Mouse (Mus musculus): ENCODE measurements around the gene Klhl25. TPM values are rescaled to one million over a fixed set of nuclear protein-coding genes. Genes with fewer than 3 reads are reported as not detected.

Klhl25 gene
- polyA plus RNA-seq, 1 experiment from 2014 or later: 13.5 TPM

DNA sequence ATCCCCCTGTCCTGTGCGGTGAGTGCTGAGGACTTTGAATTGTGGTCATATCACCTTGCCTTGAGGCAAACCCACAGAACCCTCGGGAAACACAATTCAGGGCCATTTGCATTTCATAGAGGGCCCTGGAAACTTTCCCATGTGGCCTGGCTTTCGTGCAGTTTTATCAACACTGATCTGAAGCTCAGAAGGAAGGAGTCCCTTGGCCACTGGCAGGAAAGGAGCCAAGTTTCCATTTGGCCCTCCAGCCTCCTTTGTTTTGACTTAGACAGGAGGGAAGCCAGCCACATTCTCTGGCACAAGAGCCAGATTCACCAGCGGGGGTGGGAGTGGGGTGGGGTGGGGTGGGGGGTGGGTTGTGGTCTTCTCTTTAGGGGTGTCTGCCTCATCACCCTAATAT is 41.4 kb upstream of the Klhl25 start:
- 22% methylated on average over 4 of the region's 4 CpGs for WGBS (ENCODE audit: insufficient replicate concordance)
- Histone ChIP-seq H3K4me1 (ENCODE audit: insufficient read depth) (no peaks in the 10 kb centered on the region), H3K27me3 (ENCODE audit: insufficient read depth, low read length) (no peaks in the 10 kb centered on the region), H3K36me3 (replicated peaks; ENCODE audit: insufficient read depth, low read length) (no peaks in the 10 kb centered on the region), H3K4me2 (ENCODE audit: low read depth, low read length) (no peak overlapping the region), H3K9ac (replicated peaks) (no peak overlapping the region), H3K9me3 (ENCODE audit: low read length) (no peaks in the 10 kb centered on the region), H3K27ac (ENCODE audit: low read depth) (no peak overlapping the region), H3K4me3 (ENCODE audit: low read depth, low read length) (no peak overlapping the region)
- DNase-seq (no peak), ATAC-seq (no peak)
- TF ChIP-seq CTCF (IDR thresholded peaks at IDR 0.05; ENCODE audit: low read depth) (no peak), EP300 (IDR thresholded peaks at IDR 0.05; ENCODE audit: low read depth) (no peak)

DNA sequence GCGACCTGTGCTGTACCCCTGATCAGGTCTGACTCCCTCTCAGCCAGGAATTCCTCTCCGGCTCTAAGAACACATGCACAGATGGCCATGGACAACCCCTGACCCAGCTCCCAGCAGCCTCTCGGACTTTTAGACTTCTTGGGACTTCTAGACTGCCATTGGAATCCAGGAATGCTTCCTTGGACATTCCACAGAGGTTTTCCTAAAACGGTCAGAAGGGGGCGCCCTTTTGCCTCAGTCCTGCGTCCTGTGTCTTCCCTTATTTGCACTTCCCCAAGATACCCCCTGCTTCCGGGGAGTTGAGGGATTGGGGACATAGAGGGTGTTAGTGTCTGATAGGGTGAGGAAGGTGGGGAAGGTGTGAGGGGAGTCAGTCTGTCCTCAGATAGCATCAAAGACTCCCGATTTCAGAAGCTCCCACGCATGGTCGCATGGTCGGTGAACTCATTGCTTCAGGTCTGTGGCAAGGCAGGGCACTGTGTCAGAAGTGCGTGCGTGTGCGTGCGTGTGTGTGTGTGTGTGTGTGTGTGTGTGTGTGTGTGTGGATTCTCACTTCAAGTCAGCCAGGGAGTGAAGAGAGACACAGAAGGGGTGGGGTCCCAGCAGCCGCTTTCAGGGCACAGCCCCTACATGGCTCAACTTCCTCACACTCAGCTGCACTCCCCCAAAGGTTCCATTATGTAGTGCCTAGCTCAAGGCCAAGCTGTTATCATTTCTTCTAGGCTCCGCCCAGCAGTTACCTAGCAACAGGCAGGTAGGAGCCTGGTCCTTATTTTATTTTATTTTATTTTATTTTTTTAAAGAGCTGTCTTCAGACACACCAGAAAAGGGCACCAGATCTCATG is 40.4 kb upstream of the Klhl25 start:
- DNase-seq: no peak
- H3K4me1 ChIP-seq (ENCODE audit: insufficient read depth): no peaks in the 10 kb centered on the region
- no peak overlapping the region for H3K4me2 ChIP-seq (ENCODE audit: low read depth, low read length)
- TF ChIP-seq EP300 (IDR thresholded peaks at IDR 0.05; ENCODE audit: low read depth) (no peak), CTCF (IDR thresholded peaks at IDR 0.05; ENCODE audit: low read depth) (peak; percentile 54)
- H3K4me3 ChIP-seq (ENCODE audit: low read depth, low read length): no peak overlapping the region
- no peaks in the 10 kb centered on the region for H3K9me3 ChIP-seq (ENCODE audit: low read length)
- ATAC-seq: no peak
- no peak overlapping the region for H3K27ac ChIP-seq (ENCODE audit: low read depth)
- WGBS (ENCODE audit: insufficient replicate concordance): 71% methylated on average over 17 of the region's 17 CpGs
- H3K9ac ChIP-seq (replicated peaks): no peak overlapping the region
- no peaks in the 10 kb centered on the region for H3K36me3 ChIP-seq (replicated peaks; ENCODE audit: insufficient read depth, low read length)
- H3K27me3 ChIP-seq (ENCODE audit: insufficient read depth, low read length): no peaks in the 10 kb centered on the region

DNA sequence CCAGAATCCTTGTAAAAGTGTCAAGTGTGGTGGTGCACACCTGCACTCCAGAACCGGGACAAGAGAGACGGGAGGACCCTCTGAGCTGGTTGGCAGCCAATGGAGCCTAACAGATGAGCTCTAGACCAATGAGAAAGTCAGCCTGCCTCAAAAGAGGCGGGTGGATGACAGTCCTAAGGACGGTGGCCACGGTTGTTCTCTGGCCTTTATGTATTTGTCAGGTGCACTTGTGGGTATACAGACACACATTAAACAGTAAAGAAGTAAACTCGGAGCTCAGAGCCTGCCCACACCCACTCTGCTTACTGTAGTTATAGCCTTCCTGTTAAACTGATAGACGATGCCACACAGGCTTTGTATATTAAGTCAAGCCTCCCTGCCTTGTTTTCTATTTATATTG is 27.4 kb upstream of the Klhl25 start:
- H3K9ac ChIP-seq (replicated peaks): no peak overlapping the region
- TF ChIP-seq CTCF (IDR thresholded peaks at IDR 0.05; ENCODE audit: low read depth): no peak
- TF ChIP-seq EP300 (IDR thresholded peaks at IDR 0.05; ENCODE audit: low read depth): no peak
- peaks cover 4% of the 10 kb centered on the region; the same call in 1 of the 2 replicates for H3K4me1 ChIP-seq (ENCODE audit: insufficient read depth)
- WGBS (ENCODE audit: insufficient replicate concordance): 79% methylated on average over 7 of the region's 7 CpGs
- H3K27ac ChIP-seq (ENCODE audit: low read depth): no peak overlapping the region
- ATAC-seq: no peak
- no peaks in the 10 kb centered on the region for H3K27me3 ChIP-seq (ENCODE audit: insufficient read depth, low read length)
- no peak overlapping the region for H3K4me2 ChIP-seq (ENCODE audit: low read depth, low read length)
- H3K4me3 ChIP-seq (ENCODE audit: low read depth, low read length): no peak overlapping the region
- no peaks in the 10 kb centered on the region for H3K36me3 ChIP-seq (replicated peaks; ENCODE audit: insufficient read depth, low read length)
- DNase-seq: no peak
- no peaks in the 10 kb centered on the region for H3K9me3 ChIP-seq (ENCODE audit: low read length)

DNA sequence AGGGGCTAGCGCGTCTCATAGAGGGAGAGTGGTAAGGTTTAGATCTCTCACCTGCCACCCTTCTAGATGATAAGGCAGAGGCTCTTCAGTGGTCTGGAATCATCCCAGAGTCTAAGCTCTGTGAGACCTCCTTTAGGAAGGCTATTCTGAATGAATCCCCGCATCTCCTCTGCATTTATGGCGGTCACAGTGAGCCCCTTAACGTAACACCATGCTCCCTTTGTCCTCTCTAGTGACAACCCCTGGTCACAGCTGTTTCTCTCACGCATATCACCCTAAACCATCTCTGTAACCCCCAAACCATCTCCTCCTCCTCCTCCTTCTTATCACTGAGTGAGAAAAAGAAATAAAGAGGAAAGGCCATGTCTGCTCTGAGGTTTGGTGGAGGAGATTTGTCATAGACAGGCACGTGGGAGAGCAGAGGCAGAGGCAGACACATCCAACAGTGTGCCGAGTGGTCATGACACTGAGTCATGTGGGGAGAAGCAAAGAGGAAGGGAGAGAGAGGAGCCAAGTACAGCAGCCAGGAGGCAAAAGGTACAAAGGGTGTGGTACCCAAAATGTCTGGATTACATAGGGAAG is 25.9 kb upstream of the Klhl25 start:
- H3K27me3 ChIP-seq (ENCODE audit: insufficient read depth, low read length): no peaks in the 10 kb centered on the region
- peaks cover 10% of the 10 kb centered on the region for H3K4me1 ChIP-seq (ENCODE audit: insufficient read depth)
- no peaks in the 10 kb centered on the region for H3K9me3 ChIP-seq (ENCODE audit: low read length)
- DNase-seq: no peak
- H3K4me2 ChIP-seq (ENCODE audit: low read depth, low read length): no peak overlapping the region
- no peak overlapping the region for H3K4me3 ChIP-seq (ENCODE audit: low read depth, low read length)
- TF ChIP-seq EP300 (IDR thresholded peaks at IDR 0.05; ENCODE audit: low read depth) (no peak), CTCF (IDR thresholded peaks at IDR 0.05; ENCODE audit: low read depth) (no peak)
- ATAC-seq: no peak
- WGBS (ENCODE audit: insufficient replicate concordance): 70% methylated on average over 8 of the region's 8 CpGs
- H3K27ac ChIP-seq (ENCODE audit: low read depth): no peak overlapping the region
- no peak overlapping the region for H3K9ac ChIP-seq (replicated peaks)
- H3K36me3 ChIP-seq (replicated peaks; ENCODE audit: insufficient read depth, low read length): no peaks in the 10 kb centered on the region

DNA sequence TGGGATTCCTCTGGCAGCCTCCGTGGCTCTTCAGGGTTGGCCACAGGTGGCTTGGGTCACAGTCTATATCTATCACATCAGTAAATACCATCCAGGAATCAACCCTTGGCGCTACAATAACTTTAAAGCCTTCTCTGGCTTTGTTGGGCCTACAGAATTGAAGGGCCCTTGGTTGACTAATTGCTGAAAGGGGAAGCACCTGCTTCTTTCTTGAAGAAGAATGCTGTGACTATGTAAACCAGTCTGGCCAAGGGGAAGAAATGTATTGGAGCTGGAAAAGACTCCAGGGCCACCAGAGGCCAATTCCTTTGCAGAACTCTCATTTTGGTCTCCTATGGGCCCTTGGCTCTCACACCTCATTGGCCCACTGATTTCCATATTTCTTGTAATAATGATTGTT is 25.0 kb upstream of the Klhl25 start:
- TF ChIP-seq CTCF (IDR thresholded peaks at IDR 0.05; ENCODE audit: low read depth) (no peak), EP300 (IDR thresholded peaks at IDR 0.05; ENCODE audit: low read depth) (no peak)
- Histone ChIP-seq H3K27ac (ENCODE audit: low read depth) (no peak overlapping the region), H3K4me3 (ENCODE audit: low read depth, low read length) (no peak overlapping the region), H3K4me2 (ENCODE audit: low read depth, low read length) (no peak overlapping the region), H3K27me3 (ENCODE audit: insufficient read depth, low read length) (no peaks in the 10 kb centered on the region), H3K9ac (replicated peaks) (no peak overlapping the region), H3K9me3 (ENCODE audit: low read length) (no peaks in the 10 kb centered on the region), H3K36me3 (replicated peaks; ENCODE audit: insufficient read depth, low read length) (no peaks in the 10 kb centered on the region), H3K4me1 (ENCODE audit: insufficient read depth) (peaks cover 17% of the 10 kb centered on the region)
- DNase-seq (no peak), ATAC-seq (no peak)
- 71% methylated on average over 2 of the region's 2 CpGs for WGBS (ENCODE audit: insufficient replicate concordance)

DNA sequence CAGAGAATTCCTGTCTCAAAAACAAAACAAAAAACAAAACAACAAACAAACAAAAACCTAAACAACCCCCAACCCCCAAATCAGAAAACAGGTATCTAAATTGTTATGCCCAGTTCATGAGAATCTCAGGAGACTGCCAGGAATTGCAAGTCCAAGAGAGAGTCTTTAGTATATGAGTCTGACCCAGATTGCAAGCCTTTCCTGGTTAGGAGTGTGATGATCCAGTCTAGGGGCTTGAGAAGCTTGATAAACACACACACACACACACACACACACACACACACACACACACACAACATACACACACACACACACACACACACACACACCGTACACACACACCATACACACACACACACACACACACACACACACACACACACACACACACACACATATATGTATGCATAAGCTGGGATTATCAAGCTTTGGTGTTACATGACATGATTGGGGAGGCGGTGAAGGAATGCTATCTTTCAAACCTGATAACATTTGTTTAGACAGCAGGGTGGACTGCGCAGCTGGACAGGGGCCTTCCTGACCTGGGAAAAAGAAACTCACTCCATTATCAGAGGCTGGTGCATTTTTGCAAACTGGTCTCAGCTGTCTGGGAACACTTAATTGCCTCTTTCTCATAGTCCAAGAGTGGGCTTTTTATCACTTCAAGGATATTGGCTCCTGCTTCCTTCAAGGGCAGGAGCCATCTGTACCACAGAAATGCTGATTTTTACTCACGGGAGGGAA is 21.6 kb upstream of the Klhl25 start:
- H3K4me1 ChIP-seq (ENCODE audit: insufficient read depth): peaks cover 31% of the 10 kb centered on the region
- TF ChIP-seq EP300 (IDR thresholded peaks at IDR 0.05; ENCODE audit: low read depth) (no peak), CTCF (IDR thresholded peaks at IDR 0.05; ENCODE audit: low read depth) (no peak)
- no peaks in the 10 kb centered on the region for H3K9me3 ChIP-seq (ENCODE audit: low read length)
- H3K27me3 ChIP-seq (ENCODE audit: insufficient read depth, low read length): no peaks in the 10 kb centered on the region
- H3K4me2 ChIP-seq (ENCODE audit: low read depth, low read length): no peak overlapping the region
- ATAC-seq (no peak), DNase-seq (no peak)
- H3K27ac ChIP-seq (ENCODE audit: low read depth): peak overlapping the region; percentile 52; the same call in 1 of the 2 replicates
- no peak overlapping the region for H3K4me3 ChIP-seq (ENCODE audit: low read depth, low read length)
- no peak overlapping the region for H3K9ac ChIP-seq (replicated peaks)
- no peaks in the 10 kb centered on the region for H3K36me3 ChIP-seq (replicated peaks; ENCODE audit: insufficient read depth, low read length)
- 38% methylated on average over 3 of the region's 4 CpGs for WGBS (ENCODE audit: insufficient replicate concordance)
